In genomic region chr17:57799414-57799985, GRCm38 (mm10) we compare ENCODE assay signal across 23 mouse cellular contexts. TPM values are rescaled to one million over a fixed set of nuclear protein-coding genes. Genes with fewer than 3 reads are reported as not detected.
A peak's percentile ranks its signal among the peaks of the same experiment; 100 is the strongest.
DNase-seq lines count a peak whose midpoint lies in the region; ATAC-seq and TF ChIP-seq lines count a peak whose summit lies in the region.
"Had no signal": no experiment of that assay in that cellular context is flagged by ENCODE, and none has a peak within 500 bp of the region (broad histone marks: within the 10 kb centered on the region; RNA-seq: fewer than 3 reads in every experiment).

No protein-coding gene starts in this region.

- TF ChIP-seq POLR2A in liver, adult 2 months (IDR thresholded peaks at IDR 0.05; ENCODE audit: extremely low read depth, insufficient read depth, low read length), result no peak

- no peak overlapping the region for H3K4me2 ChIP-seq in forebrain, embryonic 16.5 days (ENCODE audit: low read length)
- no peak overlapping the region for H3K4me2 ChIP-seq in neural tube, embryonic 14.5 days (ENCODE audit: low read depth, low read length)
- H3K4me2 ChIP-seq: limb, embryonic 12.5 days; liver, embryonic 15.5 days had no signal

- H3K9ac ChIP-seq in liver, adult 2 months (ENCODE audit: low read depth, low read length), result no peak overlapping the region
- H3K9ac ChIP-seq in forebrain, embryonic 16.5 days (replicated peaks; ENCODE audit: low read depth, low read length), result no peak overlapping the region
- H3K9ac ChIP-seq in neural tube, embryonic 14.5 days (replicated peaks; ENCODE audit: low read depth, low read length), result no peak overlapping the region
- H3K9ac ChIP-seq: limb, embryonic 12.5 days; liver, embryonic 15.5 days had no signal

- no peaks in the 10 kb centered on the region for H3K9me3 ChIP-seq in forebrain, embryonic 16.5 days (ENCODE audit: control insufficient read depth, low read length)
- H3K9me3 ChIP-seq in neural tube, embryonic 14.5 days (ENCODE audit: control insufficient read depth, low read length), result no peaks in the 10 kb centered on the region
- H3K9me3 ChIP-seq: limb, embryonic 12.5 days; liver, embryonic 15.5 days had no signal

- H3K36me3 ChIP-seq in liver, adult 2 months (ENCODE audit: control insufficient read depth, insufficient read depth, low read length), result no peaks in the 10 kb centered on the region
- no peaks in the 10 kb centered on the region for H3K36me3 ChIP-seq in forebrain, embryonic 16.5 days (ENCODE audit: control insufficient read depth, insufficient read depth)
- H3K36me3 ChIP-seq in neural tube, embryonic 14.5 days (ENCODE audit: control insufficient read depth, insufficient read depth, low read length), result no peaks in the 10 kb centered on the region
- H3K36me3 ChIP-seq: limb, embryonic 12.5 days; liver, embryonic 15.5 days had no signal

- no peaks in the 10 kb centered on the region for H3K4me1 ChIP-seq in liver, adult 2 months (ENCODE audit: control insufficient read depth, insufficient read depth, low read length)
- H3K4me1 ChIP-seq in forebrain, embryonic 16.5 days (replicated peaks; ENCODE audit: control insufficient read depth, insufficient read depth, low read length), result no peaks in the 10 kb centered on the region
- H3K4me1 ChIP-seq in neural tube, embryonic 14.5 days (ENCODE audit: control insufficient read depth, insufficient read depth, low read length), result no peaks in the 10 kb centered on the region
- H3K4me1 ChIP-seq: limb, embryonic 12.5 days; liver, embryonic 15.5 days had no signal

- no peaks in the 10 kb centered on the region for H3K79me2 ChIP-seq in liver, adult 2 months (ENCODE audit: control insufficient read depth, insufficient read depth, low read length)

- TF ChIP-seq CTCF in liver, adult 2 months (IDR thresholded peaks at IDR 0.05; ENCODE audit: low read depth, low read length), result no peak

- H3K4me3 ChIP-seq in liver, adult 2 months (ENCODE audit: insufficient read depth, low read depth, low read length), result no peak overlapping the region
- no peak overlapping the region for H3K4me3 ChIP-seq in forebrain, embryonic 16.5 days (replicated peaks; ENCODE audit: low read length)
- H3K4me3 ChIP-seq in neural tube, embryonic 14.5 days (ENCODE audit: low read depth, low read length), result no peak overlapping the region
- H3K4me3 ChIP-seq: limb, embryonic 12.5 days; liver, embryonic 15.5 days had no signal

- DNase-seq in liver, adult 2 months (ENCODE audit: extremely low read depth, low read depth, low spot score), result peak; percentile 3
- DNase-seq in liver, result no peak
- peak; percentile 1 for DNase-seq in embryo, embryonic 11 days
- DNase-seq in kidney, adult 9 months, result no peak
- DNase-seq in thymus, postnatal 25 days, result no peak
- DNase-seq: adrenal gland, postnatal 25 days; cerebellum, adult 9-11 months; gastrocnemius, postnatal 25 days; kidney, adult 18-20 months; kidney, postnatal 14 days; right cerebral cortex, postnatal 4 days had no signal

- no peaks in the 10 kb centered on the region for H3K27me3 ChIP-seq in liver, adult 2 months (ENCODE audit: control insufficient read depth, insufficient read depth, low read length)
- no peaks in the 10 kb centered on the region for H3K27me3 ChIP-seq in forebrain, embryonic 16.5 days (replicated peaks; ENCODE audit: control insufficient read depth, insufficient read depth, low read length)
- no peaks in the 10 kb centered on the region for H3K27me3 ChIP-seq in neural tube, embryonic 14.5 days (ENCODE audit: control insufficient read depth, insufficient read depth, low read length)
- H3K27me3 ChIP-seq: limb, embryonic 12.5 days; liver, embryonic 15.5 days; Patski had no signal

- no peak overlapping the region for H3K27ac ChIP-seq in liver, adult 2 months (replicated peaks; ENCODE audit: insufficient read depth, low read depth, low read length)
- no peak overlapping the region for H3K27ac ChIP-seq in forebrain, embryonic 16.5 days (ENCODE audit: low read length)
- no peak overlapping the region for H3K27ac ChIP-seq in neural tube, embryonic 14.5 days (ENCODE audit: low read depth, low read length)
- H3K27ac ChIP-seq: limb, embryonic 12.5 days; liver, embryonic 15.5 days had no signal

- ATAC-seq in forebrain, embryonic 16.5 days, result peak; percentile 87
- peak; percentile 61; the same call in 1 of the 2 replicates for ATAC-seq in neural tube, embryonic 14.5 days (ENCODE audit: low read depth)
- ATAC-seq: activated CD4-positive, CD25-positive, alpha-beta regulatory T cell, adult 4 months; lung, postnatal 0 days; Patski had no signal

- WGBS in liver, adult 2 months, result 60% methylated on average over 3 of the region's 3 CpGs
- WGBS in forebrain, embryonic 16.5 days, result 36% methylated on average over 3 of the region's 3 CpGs
- 32% methylated on average over 3 of the region's 3 CpGs for WGBS in neural tube, embryonic 14.5 days

RNA-seq across cellular contexts. Expression of gene Cntnap5c, which starts 30.1 kb away (rescaled TPM):
- total RNA-seq in liver, adult 2 months (2014; rRNA removed), result not detected in 2 replicates
- not detected in 2 replicates for polyA plus RNA-seq in liver, adult 2 months (2012; rRNA removed)
- 3.1 and 3.5 TPM in 2 replicates for polyA plus RNA-seq in forebrain, embryonic 16.5 days (2015; fragmentation: Nextera tagmentation; extraction: Ambion mirVana)
- polyA plus RNA-seq in neural tube, embryonic 14.5 days (2014; fragmentation: Nextera tagmentation; extraction: Ambion mirVana), result 3.4 and 4.3 TPM in 2 replicates
- total RNA-seq: adrenal gland, postnatal 25 days; gastrocnemius, postnatal 25 days; heart, adult 8-10 months; megakaryocyte, adult 5-6 weeks had no signal
- polyA plus RNA-seq: activated CD4-positive, CD25-positive, alpha-beta regulatory T cell, adult 4 months; heart, embryonic 16.5 days; limb, embryonic 12.5 days; liver, embryonic 15.5 days; lung, postnatal 0 days had no signal

RNA-seq across cellular contexts. Expression of gene Gm21834, which starts 57.5 kb away (rescaled TPM):
- total RNA-seq in liver, adult 2 months (2014; rRNA removed), result not detected in 2 replicates
- polyA plus RNA-seq in liver, adult 2 months (2012; rRNA removed), result not detected in 2 replicates
- not detected in 2 replicates for polyA plus RNA-seq in forebrain, embryonic 16.5 days (2015; fragmentation: Nextera tagmentation; extraction: Ambion mirVana)
- polyA plus RNA-seq in neural tube, embryonic 14.5 days (2014; fragmentation: Nextera tagmentation; extraction: Ambion mirVana), result not detected in 2 replicates
- total RNA-seq: adrenal gland, postnatal 25 days; gastrocnemius, postnatal 25 days; heart, adult 8-10 months; layer of hippocampus, adult 8-10 months; left cerebral cortex, adult 18-20 months; megakaryocyte, adult 5-6 weeks had no signal
- polyA plus RNA-seq: activated CD4-positive, CD25-positive, alpha-beta regulatory T cell, adult 4 months; heart, embryonic 16.5 days; limb, embryonic 12.5 days; liver, embryonic 15.5 days; lung, postnatal 0 days; Patski had no signal

Comparison
In these comparisons a context has a peak if more than half of its experiments do, and no peak if none do; other contexts are left out.
1. DNase-seq: peak in liver, adult 2 months (single experiment) and embryo, embryonic 11 days (single experiment); none in liver (single experiment), kidney, adult 9 months (single experiment) and thymus, postnatal 25 days (single experiment).